Mouse (Mus musculus) thymus, adult 18-20 months (tissue): ENCODE measurements around the gene Ankrd36.
A peak's percentile ranks its signal among the peaks of the same experiment; 100 is the strongest.
"Not testable (repeated sequence)": the region's sequence is repeated elsewhere in the genome, so short reads cannot be mapped to it uniquely, and the experiment has no call there.

Source experiments
- DNase-seq, 2 experiments: peaks; one replicate each; pipeline ENCODE4 v3.0.0; 2022; ENCODE audit warnings: mixed read lengths in 2 of 2

Ankrd36 gene

GRCm38 (mm10) chr11:5569474-5569873, at the start of gene Ankrd36:
TSS of gene Ankrd36 (plus strand) at chr11:5569684.
- DNase-seq = no peak

- DNase-seq = peak; percentile 92 to 94
Measured at GRCm38 (mm10) chr11:5520412-5521265, 48.8 kb upstream of the Ankrd36 start, which contains the start of gene Xbp1. TSS of gene Xbp1 (plus strand) at chr11:5520659.

GRCm38 (mm10) chr11:5521266-5521515, 48.3 kb upstream of the Ankrd36 start:
- DNase-seq = peak in 1 of 2 experiments; percentile 47

GRCm38 (mm10) chr11:5521516-5522291, 47.8 kb upstream of the Ankrd36 start:
- peak; percentile 57 to 70 for DNase-seq

GRCm38 (mm10) chr11:5522798-5523415, 46.6 kb upstream of the Ankrd36 start:
- no peak for DNase-seq

- no peak for DNase-seq
Measured at GRCm38 (mm10) chr11:5525418-5525817, 44.1 kb upstream of the Ankrd36 start.

- DNase-seq = no peak
Measured at GRCm38 (mm10) chr11:5526573-5527439, 42.7 kb upstream of the Ankrd36 start.

- no peak for DNase-seq
Measured at GRCm38 (mm10) chr11:5527865-5528523, 41.5 kb upstream of the Ankrd36 start.

GRCm38 (mm10) chr11:5528841-5529240, 40.6 kb upstream of the Ankrd36 start:
- DNase-seq = no peak

- DNase-seq = no peak
Measured at GRCm38 (mm10) chr11:5530172-5530571, 39.3 kb upstream of the Ankrd36 start.

GRCm38 (mm10) chr11:5530717-5531116, 38.8 kb upstream of the Ankrd36 start:
- no peak for DNase-seq

- DNase-seq = no peak
Measured at GRCm38 (mm10) chr11:5533108-5533507, 36.4 kb upstream of the Ankrd36 start.

GRCm38 (mm10) chr11:5537454-5537853, 32.0 kb upstream of the Ankrd36 start:
- DNase-seq = not testable (repeated sequence)

- no peak for DNase-seq
Measured at GRCm38 (mm10) chr11:5540331-5540730, 29.2 kb upstream of the Ankrd36 start.

GRCm38 (mm10) chr11:5541230-5541798, 28.2 kb upstream of the Ankrd36 start:
- no peak for DNase-seq

- DNase-seq = peak; percentile 83 to 92
Measured at GRCm38 (mm10) chr11:5541799-5542481, 27.5 kb upstream of the Ankrd36 start, which contains the start of gene Ccdc117. TSS of gene Ccdc117 (minus strand) at chr11:5542187.

- DNase-seq = no peak
Measured at GRCm38 (mm10) chr11:5542482-5543185, 26.9 kb upstream of the Ankrd36 start.

- DNase-seq = no peak
Measured at GRCm38 (mm10) chr11:5543281-5543680, 26.2 kb upstream of the Ankrd36 start.

- DNase-seq = not testable (repeated sequence)
Measured at GRCm38 (mm10) chr11:5544709-5545108, 24.8 kb upstream of the Ankrd36 start.

- no peak for DNase-seq
Measured at GRCm38 (mm10) chr11:5545457-5545856, 24.0 kb upstream of the Ankrd36 start.
